Mouse (Mus musculus): Measurements from ENCODE around the gene Pkp4.

DNA sequence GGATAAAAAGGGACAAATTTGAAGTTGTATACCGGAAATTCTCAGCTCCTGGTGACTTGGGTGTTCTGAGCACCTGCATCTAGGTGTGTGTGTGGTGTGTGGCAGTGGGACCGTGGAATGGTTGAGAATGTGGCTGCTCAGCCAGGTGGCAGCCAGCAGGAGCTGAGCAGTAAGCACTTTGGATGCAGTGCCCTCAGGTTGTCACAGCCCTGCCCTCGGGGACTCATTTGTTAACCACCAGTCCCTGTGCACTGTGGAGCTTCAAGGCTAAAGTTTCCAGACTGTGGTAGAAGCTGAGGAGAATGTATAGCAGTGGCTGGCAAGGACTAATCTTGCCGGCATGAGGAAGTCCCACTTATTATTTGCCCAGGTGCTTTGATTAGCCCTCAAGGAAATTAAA, 7.2 kb downstream of the Pkp4 start:
- TF ChIP-seq CTCF (IDR thresholded peaks at IDR 0.05; ENCODE audit: extremely low read depth, insufficient read depth, insufficient read length, insufficient replicate concordance) (no peak), POLR2A (IDR thresholded peaks at IDR 0.05; ENCODE audit: low read depth, low read length) (no peak)

Measured in spleen, adult 2 months (tissue).